Mouse (Mus musculus): ENCODE measurements around the gene Gsta2. TPM values are rescaled to one million over a fixed set of nuclear protein-coding genes. Genes with fewer than 3 reads are reported as not detected.
"Not testable (repeated sequence)": the region's sequence is repeated elsewhere in the genome, so short reads cannot be mapped to it uniquely, and the experiment has no call there.

The Gsta2 gene
- total and polyA plus RNA-seq, 2 experiments: 22.4 to 106 TPM

GRCm38 (mm10) chr9:78298232-78298631 is 57.4 kb downstream of the Gsta2 start:
- Histone ChIP-seq H3K4me3 (ENCODE audit: insufficient read depth, low read depth, low read length) (no peak overlapping the region), H3K9ac (ENCODE audit: low read depth, low read length) (no peak overlapping the region), H3K36me3 (ENCODE audit: control insufficient read depth, insufficient read depth, low read length) (no peaks in the 10 kb centered on the region), H3K27me3 (ENCODE audit: control insufficient read depth, insufficient read depth, low read length) (no peaks in the 10 kb centered on the region), H3K27ac (replicated peaks; ENCODE audit: insufficient read depth, low read depth, low read length) (no peak overlapping the region), H3K4me1 (ENCODE audit: control insufficient read depth, insufficient read depth, low read length) (no peaks in the 10 kb centered on the region), H3K79me2 (ENCODE audit: control insufficient read depth, insufficient read depth, low read length) (no peaks in the 10 kb centered on the region)
- WGBS: 89% methylated on average over 1 of the region's 1 CpGs
- no peak for TF ChIP-seq CTCF (IDR thresholded peaks at IDR 0.05; ENCODE audit: low read depth, low read length)
- TF ChIP-seq POLR2A (IDR thresholded peaks at IDR 0.05; ENCODE audit: extremely low read depth, insufficient read depth, low read length): no peak
- no peak for DNase-seq (ENCODE audit: extremely low read depth, low read depth, low spot score)

- WGBS: 12% methylated on average over 6 of the region's 6 CpGs
- not testable (repeated sequence) for H3K36me3 ChIP-seq (ENCODE audit: control insufficient read depth, insufficient read depth, low read length)
Measured at GRCm38 (mm10) chr9:78296089-78296488, 59.5 kb downstream of the Gsta2 start.

GRCm38 (mm10) chr9:78294781-78295180 is 60.8 kb downstream of the Gsta2 start:
- not testable (repeated sequence) for H3K9ac ChIP-seq (ENCODE audit: low read depth, low read length); H3K4me3 ChIP-seq (ENCODE audit: insufficient read depth, low read depth, low read length); H3K4me1 ChIP-seq (ENCODE audit: control insufficient read depth, insufficient read depth, low read length); H3K27me3 ChIP-seq (ENCODE audit: control insufficient read depth, insufficient read depth, low read length); H3K27ac ChIP-seq (replicated peaks; ENCODE audit: insufficient read depth, low read depth, low read length); H3K79me2 ChIP-seq (ENCODE audit: control insufficient read depth, insufficient read depth, low read length); DNase-seq (ENCODE audit: extremely low read depth, low read depth, low spot score); H3K36me3 ChIP-seq (ENCODE audit: control insufficient read depth, insufficient read depth, low read length)
- 78% methylated on average over 7 of the region's 7 CpGs for WGBS

More at GRCm38 (mm10) chr9:78296089-78296488, 59.5 kb downstream of the Gsta2 start:
- peak; percentile 78 for TF ChIP-seq CTCF (IDR thresholded peaks at IDR 0.05; ENCODE audit: low read depth, low read length)
- not testable (repeated sequence) for H3K4me1 ChIP-seq (ENCODE audit: control insufficient read depth, insufficient read depth, low read length); H3K27ac ChIP-seq (replicated peaks; ENCODE audit: insufficient read depth, low read depth, low read length); H3K9ac ChIP-seq (ENCODE audit: low read depth, low read length); H3K4me3 ChIP-seq (ENCODE audit: insufficient read depth, low read depth, low read length); H3K27me3 ChIP-seq (ENCODE audit: control insufficient read depth, insufficient read depth, low read length); H3K79me2 ChIP-seq (ENCODE audit: control insufficient read depth, insufficient read depth, low read length)
- DNase-seq (ENCODE audit: extremely low read depth, low read depth, low spot score): peak; percentile 35

GRCm38 (mm10) chr9:78293683-78294082 is 61.9 kb downstream of the Gsta2 start:
- 62% methylated on average over 1 of the region's 1 CpGs for WGBS
- H3K79me2 ChIP-seq (ENCODE audit: control insufficient read depth, insufficient read depth, low read length); H3K9ac ChIP-seq (ENCODE audit: low read depth, low read length); H3K27me3 ChIP-seq (ENCODE audit: control insufficient read depth, insufficient read depth, low read length); H3K36me3 ChIP-seq (ENCODE audit: control insufficient read depth, insufficient read depth, low read length); H3K4me1 ChIP-seq (ENCODE audit: control insufficient read depth, insufficient read depth, low read length); H3K4me3 ChIP-seq (ENCODE audit: insufficient read depth, low read depth, low read length); H3K27ac ChIP-seq (replicated peaks; ENCODE audit: insufficient read depth, low read depth, low read length); DNase-seq (ENCODE audit: extremely low read depth, low read depth, low spot score): not testable (repeated sequence)

- H3K36me3 ChIP-seq (ENCODE audit: control insufficient read depth, insufficient read depth, low read length); H3K27me3 ChIP-seq (ENCODE audit: control insufficient read depth, insufficient read depth, low read length); H3K79me2 ChIP-seq (ENCODE audit: control insufficient read depth, insufficient read depth, low read length); DNase-seq (ENCODE audit: extremely low read depth, low read depth, low spot score); H3K4me1 ChIP-seq (ENCODE audit: control insufficient read depth, insufficient read depth, low read length); H3K9ac ChIP-seq (ENCODE audit: low read depth, low read length); H3K27ac ChIP-seq (replicated peaks; ENCODE audit: insufficient read depth, low read depth, low read length); H3K4me3 ChIP-seq (ENCODE audit: insufficient read depth, low read depth, low read length): not testable (repeated sequence)
- 85% methylated on average over 8 of the region's 8 CpGs for WGBS
Measured at GRCm38 (mm10) chr9:78292462-78292861, 63.1 kb downstream of the Gsta2 start.

GRCm38 (mm10) chr9:78289723-78290122 is 65.9 kb downstream of the Gsta2 start, which contains the start of gene Gm10639:
Gene Gm10639, plus strand, starts transcription at chr9:78289923.
- not testable (repeated sequence) for H3K9ac ChIP-seq (ENCODE audit: low read depth, low read length); H3K27me3 ChIP-seq (ENCODE audit: control insufficient read depth, insufficient read depth, low read length); H3K4me3 ChIP-seq (ENCODE audit: insufficient read depth, low read depth, low read length); H3K27ac ChIP-seq (replicated peaks; ENCODE audit: insufficient read depth, low read depth, low read length); H3K79me2 ChIP-seq (ENCODE audit: control insufficient read depth, insufficient read depth, low read length); H3K4me1 ChIP-seq (ENCODE audit: control insufficient read depth, insufficient read depth, low read length); H3K36me3 ChIP-seq (ENCODE audit: control insufficient read depth, insufficient read depth, low read length)
- WGBS: 21% methylated on average over 3 of the region's 3 CpGs
- peak; percentile 25 for DNase-seq (ENCODE audit: extremely low read depth, low read depth, low spot score)

GRCm38 (mm10) chr9:78289063-78289462 is 66.5 kb downstream of the Gsta2 start:
- not testable (repeated sequence) for DNase-seq (ENCODE audit: extremely low read depth, low read depth, low spot score); H3K79me2 ChIP-seq (ENCODE audit: control insufficient read depth, insufficient read depth, low read length); H3K4me1 ChIP-seq (ENCODE audit: control insufficient read depth, insufficient read depth, low read length); H3K27me3 ChIP-seq (ENCODE audit: control insufficient read depth, insufficient read depth, low read length); H3K27ac ChIP-seq (replicated peaks; ENCODE audit: insufficient read depth, low read depth, low read length); H3K4me3 ChIP-seq (ENCODE audit: insufficient read depth, low read depth, low read length); H3K36me3 ChIP-seq (ENCODE audit: control insufficient read depth, insufficient read depth, low read length); H3K9ac ChIP-seq (ENCODE audit: low read depth, low read length)
- 67% methylated on average over 1 of the region's 1 CpGs for WGBS

- WGBS: 51% methylated on average over 4 of the region's 4 CpGs
- not testable (repeated sequence) for H3K79me2 ChIP-seq (ENCODE audit: control insufficient read depth, insufficient read depth, low read length); H3K4me3 ChIP-seq (ENCODE audit: insufficient read depth, low read depth, low read length); H3K36me3 ChIP-seq (ENCODE audit: control insufficient read depth, insufficient read depth, low read length); H3K4me1 ChIP-seq (ENCODE audit: control insufficient read depth, insufficient read depth, low read length); H3K27me3 ChIP-seq (ENCODE audit: control insufficient read depth, insufficient read depth, low read length); H3K9ac ChIP-seq (ENCODE audit: low read depth, low read length); H3K27ac ChIP-seq (replicated peaks; ENCODE audit: insufficient read depth, low read depth, low read length)
- peak; percentile 78 for DNase-seq (ENCODE audit: extremely low read depth, low read depth, low spot score)
Measured at GRCm38 (mm10) chr9:78282002-78282711, 73.4 kb downstream of the Gsta2 start.
